Mouse (Mus musculus) cerebellum, postnatal 25 days (tissue): ENCODE data around the gene Aff1.

Experiments
- DNase-seq, 2 experiments: peaks; one replicate each; pipeline ENCODE4 v3.0.0; 2021; ENCODE audit warnings: mixed read lengths in 2 of 2

The Aff1 gene

GRCm38 (mm10) chr5:103693041-103693641, 967 bp downstream of the Aff1 start:
- DNase-seq, result peak; percentile 10 to 28

- no peak for DNase-seq
Observed at GRCm38 (mm10) chr5:103694094-103694493, 1.9 kb downstream of the Aff1 start.

- no peak for DNase-seq
Observed at GRCm38 (mm10) chr5:103697875-103698491, 5.8 kb downstream of the Aff1 start.

GRCm38 (mm10) chr5:103698577-103698976, 6.4 kb downstream of the Aff1 start:
- no peak for DNase-seq

- DNase-seq, result no peak
Observed at GRCm38 (mm10) chr5:103699537-103699936, 7.4 kb downstream of the Aff1 start.

GRCm38 (mm10) chr5:103700661-103701060, 8.5 kb downstream of the Aff1 start:
- DNase-seq, result no peak

- no peak for DNase-seq
Observed at GRCm38 (mm10) chr5:103701466-103701865, 9.3 kb downstream of the Aff1 start.

- DNase-seq, result no peak
Observed at GRCm38 (mm10) chr5:103702527-103702926, 10.4 kb downstream of the Aff1 start.

- DNase-seq, result no peak
Observed at GRCm38 (mm10) chr5:103705331-103705730, 13.2 kb downstream of the Aff1 start.

- DNase-seq, result no peak
Observed at GRCm38 (mm10) chr5:103705874-103706273, 13.7 kb downstream of the Aff1 start.

- no peak for DNase-seq
Observed at GRCm38 (mm10) chr5:103709044-103709443, 16.9 kb downstream of the Aff1 start.

- no peak for DNase-seq
Observed at GRCm38 (mm10) chr5:103711886-103712285, 19.7 kb downstream of the Aff1 start.

- no peak for DNase-seq
Observed at GRCm38 (mm10) chr5:103713422-103713821, 21.2 kb downstream of the Aff1 start.

GRCm38 (mm10) chr5:103714943-103715342, 22.8 kb downstream of the Aff1 start:
- DNase-seq, result no peak

GRCm38 (mm10) chr5:103716824-103717342, 24.7 kb downstream of the Aff1 start:
- no peak for DNase-seq

- DNase-seq, result no peak
Observed at GRCm38 (mm10) chr5:103719131-103719530, 27.0 kb downstream of the Aff1 start.

GRCm38 (mm10) chr5:103719851-103720250, 27.7 kb downstream of the Aff1 start:
- DNase-seq, result no peak

- DNase-seq, result no peak
Observed at GRCm38 (mm10) chr5:103720967-103721366, 28.8 kb downstream of the Aff1 start.

GRCm38 (mm10) chr5:103721490-103721889, 29.3 kb downstream of the Aff1 start:
- DNase-seq, result no peak

GRCm38 (mm10) chr5:103722721-103723120, 30.5 kb downstream of the Aff1 start:
- DNase-seq, result no peak

GRCm38 (mm10) chr5:103724384-103724783, 32.2 kb downstream of the Aff1 start:
- no peak for DNase-seq

- DNase-seq, result no peak
Observed at GRCm38 (mm10) chr5:103724823-103725222, 32.6 kb downstream of the Aff1 start.

GRCm38 (mm10) chr5:103725268-103726149, 33.3 kb downstream of the Aff1 start:
- DNase-seq, result no peak
